In genomic region chr5:20940040-20940571, GRCm38 (mm10) we compare ENCODE assay signal across 15 mouse cellular contexts. TPM values are rescaled to one million over a fixed set of nuclear protein-coding genes. Genes with fewer than 3 reads are reported as not detected.
DNase-seq lines count a peak whose midpoint lies in the region; ATAC-seq and TF ChIP-seq lines count a peak whose summit lies in the region.
"Had no signal": no experiment of that assay in that cellular context is flagged by ENCODE, and none has a peak within 500 bp of the region (broad histone marks: within the 10 kb centered on the region; RNA-seq: fewer than 3 reads in every experiment).

No protein-coding gene starts in this region.

- no peak for TF ChIP-seq CTCF in heart, postnatal 0 days (IDR thresholded peaks at IDR 0.05; ENCODE audit: low read depth)

- whole genome bisulfite sequencing in liver, embryonic 12.5 days (ENCODE audit: insufficient replicate concordance), result 63% methylated on average over 6 of the region's 6 CpGs
- WGBS in heart, embryonic 11.5 days (ENCODE audit: insufficient replicate concordance), result 65% methylated on average over 6 of the region's 6 CpGs
- 38% methylated on average over 6 of the region's 6 CpGs for WGBS in heart, postnatal 0 days

- H3K4me2 ChIP-seq in liver, embryonic 12.5 days, result no peak overlapping the region
- peak overlapping the region; percentile 16; the same call in 1 of the 2 replicates for H3K4me2 ChIP-seq in heart, embryonic 11.5 days
- H3K4me2 ChIP-seq in heart, postnatal 0 days (ENCODE audit: low read depth, low read length), result peak overlapping the region; percentile 14; the same call in 1 of the 2 replicates
- H3K4me2 ChIP-seq: embryonic facial prominence, embryonic 15.5 days; hindbrain, embryonic 15.5 days; kidney, embryonic 15.5 days had no signal

- H3K4me3 ChIP-seq in liver, embryonic 12.5 days, result no peak overlapping the region
- H3K4me3 ChIP-seq in heart, embryonic 11.5 days (ENCODE audit: low read depth, low read length), result no peak overlapping the region
- H3K4me3 ChIP-seq in heart, postnatal 0 days (ENCODE audit: low read depth, low read length), result no peak overlapping the region
- H3K4me3 ChIP-seq: embryonic facial prominence, embryonic 15.5 days; hindbrain, embryonic 15.5 days; kidney, embryonic 15.5 days had no signal

- DNase-seq in liver, result no peak
- peak; percentile 64 for DNase-seq in heart, postnatal 0 days (ENCODE audit: low spot score)
- DNase-seq in frontal cortex, adult 2 months (ENCODE audit: extremely low spot score in 1 of 2, low spot score in 1 of 2), result no peak
- no peak for DNase-seq in spleen, postnatal 10 days (ENCODE audit: low spot score in 2 of 2)
- DNase-seq in ovary, postnatal 10 days (ENCODE audit: low spot score), result no peak
- DNase-seq: adrenal gland, postnatal 36 days; layer of hippocampus, postnatal 36 days; lung, postnatal 10 days; retina, postnatal 1 day; thymus, adult 2 months had no signal

- H3K27ac ChIP-seq in liver, embryonic 12.5 days, result peak overlapping the region; percentile 83
- H3K27ac ChIP-seq in heart, embryonic 11.5 days (ENCODE audit: low read depth, low read length), result peak overlapping the region; percentile 79
- peak overlapping the region; percentile 93 for H3K27ac ChIP-seq in heart, postnatal 0 days (ENCODE audit: low read depth)
- H3K27ac ChIP-seq: embryonic facial prominence, embryonic 15.5 days; hindbrain, embryonic 15.5 days; kidney, embryonic 15.5 days had no signal

- H3K27me3 ChIP-seq in liver, embryonic 12.5 days (replicated peaks), result no peaks in the 10 kb centered on the region
- no peaks in the 10 kb centered on the region for H3K27me3 ChIP-seq in heart, embryonic 11.5 days (ENCODE audit: control insufficient read depth, insufficient read depth, low read length)
- no peaks in the 10 kb centered on the region for H3K27me3 ChIP-seq in heart, postnatal 0 days (ENCODE audit: control insufficient read depth, insufficient read depth, low read length)
- H3K27me3 ChIP-seq: embryonic facial prominence, embryonic 15.5 days; hindbrain, embryonic 15.5 days; kidney, embryonic 15.5 days had no signal

- H3K4me1 ChIP-seq in liver, embryonic 12.5 days, result peaks cover 91% of the 10 kb centered on the region
- H3K4me1 ChIP-seq in heart, embryonic 11.5 days (ENCODE audit: control insufficient read depth, insufficient read depth, low read length), result peaks cover 47% of the 10 kb centered on the region
- H3K4me1 ChIP-seq in heart, postnatal 0 days (ENCODE audit: control insufficient read depth, insufficient read depth), result peaks cover 68% of the 10 kb centered on the region

- peaks cover 6% of the 10 kb centered on the region for H3K36me3 ChIP-seq in liver, embryonic 12.5 days
- H3K36me3 ChIP-seq in heart, embryonic 11.5 days (ENCODE audit: control insufficient read depth, insufficient read depth, low read length), result no peaks in the 10 kb centered on the region
- H3K36me3 ChIP-seq in heart, postnatal 0 days (replicated peaks; ENCODE audit: control insufficient read depth, insufficient read depth, low read length), result no peaks in the 10 kb centered on the region
- H3K36me3 ChIP-seq: embryonic facial prominence, embryonic 15.5 days; hindbrain, embryonic 15.5 days; kidney, embryonic 15.5 days had no signal

- no peak for TF ChIP-seq EP300 in heart, postnatal 0 days (IDR thresholded peaks at IDR 0.05; ENCODE audit: low read depth)

- no peaks in the 10 kb centered on the region for H3K9me3 ChIP-seq in liver, embryonic 12.5 days (replicated peaks)
- no peaks in the 10 kb centered on the region for H3K9me3 ChIP-seq in heart, embryonic 11.5 days (replicated peaks; ENCODE audit: control insufficient read depth, low read length)
- no peaks in the 10 kb centered on the region for H3K9me3 ChIP-seq in heart, postnatal 0 days (replicated peaks; ENCODE audit: control insufficient read depth, low read length)
- H3K9me3 ChIP-seq: embryonic facial prominence, embryonic 15.5 days; hindbrain, embryonic 15.5 days; kidney, embryonic 15.5 days had no signal

- ATAC-seq in liver, embryonic 12.5 days, result no peak
- ATAC-seq in heart, embryonic 11.5 days (replicated peaks; ENCODE audit: insufficient number of reproducible peaks, low FRiP score, low TSS enrichment), result no peak
- peak; percentile 85 for ATAC-seq in heart, postnatal 0 days (ENCODE audit: insufficient read depth, low read depth)

- peak overlapping the region; percentile 60; the same call in 1 of the 2 replicates for H3K9ac ChIP-seq in liver, embryonic 12.5 days
- no peak overlapping the region for H3K9ac ChIP-seq in heart, embryonic 11.5 days (ENCODE audit: low read depth, low read length)
- H3K9ac ChIP-seq in heart, postnatal 0 days (replicated peaks; ENCODE audit: low read depth, low read length), result no peak overlapping the region
- H3K9ac ChIP-seq: embryonic facial prominence, embryonic 15.5 days; hindbrain, embryonic 15.5 days; kidney, embryonic 15.5 days had no signal

RNA-seq across cellular contexts. Expression of gene Rsbn1l, which starts 16.1 kb away (rescaled TPM):
- polyA plus RNA-seq in liver, embryonic 12.5 days (2016; fragmentation: Nextera tagmentation; extraction: Ambion mirVana), result 6.4 and 6.6 TPM in 2 replicates
- polyA plus RNA-seq in heart, embryonic 11.5 days (2014; fragmentation: Nextera tagmentation; extraction: Ambion mirVana), result 5.9 and 8.4 TPM in 2 replicates
- total RNA-seq in heart, postnatal 0 days (2014; rRNA removed; ENCODE audit: low replicate concordance), result 8.5 and 9.1 TPM in 2 replicates
- 9.2 and 9.4 TPM in 2 replicates for polyA plus RNA-seq in heart, postnatal 0 days (2015; fragmentation: Nextera tagmentation; extraction: Ambion mirVana)
- 12.0 and 12.5 TPM in 2 replicates for polyA plus RNA-seq in frontal cortex, adult 2 months (2012; rRNA removed)

RNA-seq across cellular contexts. Expression of gene Tmem60, which starts 58.1 kb away (rescaled TPM):
- 38.2 and 42.6 TPM in 2 replicates for polyA plus RNA-seq in liver, embryonic 12.5 days (2016; fragmentation: Nextera tagmentation; extraction: Ambion mirVana)
- 46.7 and 51.8 TPM in 2 replicates for polyA plus RNA-seq in heart, embryonic 11.5 days (2014; fragmentation: Nextera tagmentation; extraction: Ambion mirVana)
- 5.8 and 8.4 TPM in 2 replicates for total RNA-seq in heart, postnatal 0 days (2014; rRNA removed; ENCODE audit: low replicate concordance)
- polyA plus RNA-seq in heart, postnatal 0 days (2015; fragmentation: Nextera tagmentation; extraction: Ambion mirVana), result 57.5 and 61.5 TPM in 2 replicates
- polyA plus RNA-seq in frontal cortex, adult 2 months (2012; rRNA removed), result 27.9 and 30.8 TPM in 2 replicates

RNA-seq across cellular contexts. Expression of gene Phtf2, which starts 58.2 kb away (rescaled TPM):
- 11.6 and 11.9 TPM in 2 replicates for polyA plus RNA-seq in liver, embryonic 12.5 days (2016; fragmentation: Nextera tagmentation; extraction: Ambion mirVana)
- polyA plus RNA-seq in heart, embryonic 11.5 days (2014; fragmentation: Nextera tagmentation; extraction: Ambion mirVana), result 38.9 and 50.4 TPM in 2 replicates
- total RNA-seq in heart, postnatal 0 days (2014; rRNA removed; ENCODE audit: low replicate concordance), result 38.1 and 50.9 TPM in 2 replicates
- polyA plus RNA-seq in heart, postnatal 0 days (2015; fragmentation: Nextera tagmentation; extraction: Ambion mirVana), result 33.5 and 39.2 TPM in 2 replicates
- polyA plus RNA-seq in frontal cortex, adult 2 months (2012; rRNA removed), result 11.5 and 12.4 TPM in 2 replicates
